Mouse (Mus musculus) megakaryocyte, embryonic 14.5 days (primary cell): ENCODE measurements around the gene Gm17324.

Source experiments
- FLI1 ChIP-seq: IDR thresholded peaks from 2 replicates; pipeline ENCODE4 v1.6.1; 2012; ENCODE audit warnings: low read length, inconsistent platforms, mixed read lengths
- GATA1 ChIP-seq: IDR thresholded peaks from 3 replicates; pipeline ENCODE4 v1.6.1; 2012; ENCODE audit warnings: mixed read lengths, low read length, inconsistent platforms, borderline replicate concordance

DNA sequence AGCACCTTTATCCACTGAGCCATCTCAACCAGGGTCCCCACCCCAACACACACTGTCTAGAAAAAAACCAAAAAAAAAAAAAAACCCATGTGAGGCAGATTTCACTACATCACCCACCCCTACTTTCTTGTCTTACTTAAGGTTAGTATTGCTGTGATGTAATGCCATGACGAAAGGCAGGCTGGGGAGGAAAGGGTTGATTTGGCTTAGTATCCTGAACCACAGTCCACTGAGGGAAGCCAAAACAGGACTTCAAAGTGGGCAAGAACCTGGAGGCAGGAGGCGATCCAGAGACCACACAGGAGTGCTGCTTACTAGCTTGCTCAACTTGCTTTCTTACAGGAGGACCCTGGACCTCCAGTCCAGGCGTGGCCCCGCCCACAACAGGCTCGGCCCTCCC, 1.8 kb upstream of the Gm17324 start:
- TF ChIP-seq GATA1 = no peak
- no peak for TF ChIP-seq FLI1
